Mouse (Mus musculus) forelimb bud, embryonic 11.5 days (tissue): ENCODE measurements around the gene Mybl2.
"Not testable (repeated sequence)": the region's sequence is repeated elsewhere in the genome, so short reads cannot be mapped to it uniquely, and the experiment has no call there.

Experiments
- DNase-seq: peaks from one replicate; pipeline ENCODE4 v3.0.0-alpha.2; 2012; ENCODE audit warnings: low read depth, low spot score

The Mybl2 gene

DNA sequence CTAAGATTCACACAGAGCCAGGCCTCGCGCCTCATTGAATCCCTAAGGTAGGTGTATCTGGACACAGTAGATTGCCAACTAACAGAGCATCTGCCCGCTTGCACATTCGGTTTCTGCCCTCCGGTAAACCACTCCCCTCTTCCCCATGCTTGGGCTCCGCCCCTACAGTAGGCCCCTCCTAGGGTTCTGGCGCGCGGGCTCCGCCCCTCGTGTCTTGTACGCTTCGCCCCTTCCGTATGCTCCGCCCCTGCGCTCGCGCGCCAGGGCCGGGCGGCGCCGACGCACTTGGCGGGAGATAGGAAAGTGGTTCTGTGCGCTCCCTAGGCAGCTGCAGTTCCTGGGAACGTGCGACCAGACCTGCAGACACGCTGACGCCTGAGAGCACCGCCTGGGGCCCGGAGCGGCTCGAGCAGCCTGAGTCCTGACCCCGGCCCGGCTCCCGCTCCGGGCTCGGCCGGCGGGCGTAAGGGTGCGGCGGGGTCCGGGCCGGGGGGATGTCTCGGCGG lies at the start of gene Mybl2:
Gene Mybl2 (plus strand): TSS at position 353 of the 506 bp plus-strand sequence.
- DNase-seq = peak; percentile 97

- no peak for DNase-seq
Observed at GRCm38 (mm10) chr2:163007299-163007698, 47.2 kb upstream of the Mybl2 start.

- peak; percentile 85 for DNase-seq
Observed at GRCm38 (mm10) chr2:163016916-163017743, 37.4 kb upstream of the Mybl2 start, which contains the start of gene Ift52. TSS of gene Ift52 (plus strand) at chr2:163017354.

- no peak for DNase-seq
Observed at GRCm38 (mm10) chr2:163031289-163031688, 23.2 kb upstream of the Mybl2 start.

GRCm38 (mm10) chr2:163031757-163032156 lies 22.7 kb upstream of the Mybl2 start:
- no peak for DNase-seq

DNA sequence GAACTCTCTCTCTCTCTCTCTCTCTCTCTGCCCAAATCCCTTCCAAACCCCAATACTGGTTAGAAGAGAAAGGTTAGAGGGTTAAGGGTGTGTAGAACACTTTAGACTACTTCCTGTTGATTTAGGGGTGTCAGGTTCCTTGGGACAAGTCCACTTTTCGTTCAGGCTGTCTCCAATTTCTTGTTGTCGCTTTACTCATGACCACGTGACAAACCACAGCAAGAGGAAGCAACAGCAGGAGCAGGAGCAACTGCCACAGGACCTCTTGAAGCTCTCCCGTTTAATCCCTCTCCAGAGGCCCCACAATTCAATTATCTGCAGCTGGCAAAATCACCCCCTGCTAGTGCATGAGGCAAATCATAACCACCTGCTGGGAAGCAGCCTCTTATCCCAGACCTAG lies 21.9 kb upstream of the Mybl2 start:
- no peak for DNase-seq

- DNase-seq = no peak
Observed at GRCm38 (mm10) chr2:163039940-163040339, 14.5 kb upstream of the Mybl2 start.

- peak; percentile 56 for DNase-seq
Observed at GRCm38 (mm10) chr2:163048125-163048524, 6.4 kb upstream of the Mybl2 start.

- no peak for DNase-seq
Observed at GRCm38 (mm10) chr2:163049116-163049515, 5.4 kb upstream of the Mybl2 start.

DNA sequence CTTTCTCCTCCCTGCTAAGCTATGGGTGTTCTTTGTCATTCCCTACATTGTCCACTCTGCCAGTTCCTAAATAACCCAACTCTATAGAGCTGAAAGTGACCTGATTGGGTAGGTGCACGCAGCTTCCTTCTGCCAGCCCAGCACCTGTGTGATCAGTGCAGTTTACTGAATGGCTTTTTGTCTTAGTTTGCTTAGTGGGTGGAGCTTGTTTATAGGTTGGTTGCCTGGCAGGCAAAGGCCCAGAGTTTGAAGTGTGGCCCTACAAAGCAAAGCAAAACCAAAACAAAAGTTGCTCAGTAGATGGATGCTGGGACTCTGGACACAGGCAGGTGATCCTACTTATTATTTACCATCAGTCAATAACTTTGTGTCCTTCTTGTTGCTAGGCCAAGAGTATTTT lies 2.8 kb upstream of the Mybl2 start:
- DNase-seq = no peak

DNA sequence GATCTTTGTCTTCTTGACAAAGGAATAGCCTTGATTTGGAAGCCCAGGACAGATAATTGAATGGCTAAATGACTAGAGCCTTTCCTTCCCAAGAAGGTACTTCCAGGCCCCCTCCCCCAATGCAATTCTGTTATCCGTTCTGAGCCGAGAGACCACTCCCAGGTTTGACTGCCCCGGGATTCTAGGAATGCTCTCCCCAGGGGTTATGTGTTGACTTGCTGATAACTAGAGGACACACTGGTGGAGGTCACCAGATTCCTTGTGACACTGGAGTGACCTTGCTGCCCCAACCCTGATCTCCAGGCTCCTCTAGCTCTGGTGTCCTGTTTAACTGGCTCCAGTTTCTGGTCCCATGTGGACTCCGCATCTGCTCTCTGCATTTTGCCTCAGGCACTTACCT lies 2.4 kb upstream of the Mybl2 start:
- DNase-seq = no peak

DNA sequence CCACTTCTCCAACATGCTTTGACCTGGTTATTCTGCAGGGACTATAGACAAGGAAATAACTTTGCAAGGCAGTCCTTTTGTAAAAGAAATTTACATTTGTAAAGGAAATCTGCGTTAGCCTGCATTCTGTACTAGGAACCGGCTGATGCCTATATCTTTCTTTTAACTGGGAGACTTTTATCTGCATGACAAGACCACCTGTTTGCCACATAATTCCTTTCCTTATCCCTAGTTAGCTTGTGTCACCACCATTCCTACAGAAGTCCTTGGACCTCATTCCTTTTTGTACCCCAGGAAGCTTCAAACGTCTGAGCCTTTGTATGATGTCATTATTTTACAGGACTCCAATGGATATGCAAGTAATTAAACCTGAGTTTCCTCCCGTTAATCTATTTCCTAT lies 1.7 kb upstream of the Mybl2 start:
- no peak for DNase-seq

GRCm38 (mm10) chr2:163054891-163055494 lies 506 bp downstream of the Mybl2 start:
- peak; percentile 10 for DNase-seq

DNA sequence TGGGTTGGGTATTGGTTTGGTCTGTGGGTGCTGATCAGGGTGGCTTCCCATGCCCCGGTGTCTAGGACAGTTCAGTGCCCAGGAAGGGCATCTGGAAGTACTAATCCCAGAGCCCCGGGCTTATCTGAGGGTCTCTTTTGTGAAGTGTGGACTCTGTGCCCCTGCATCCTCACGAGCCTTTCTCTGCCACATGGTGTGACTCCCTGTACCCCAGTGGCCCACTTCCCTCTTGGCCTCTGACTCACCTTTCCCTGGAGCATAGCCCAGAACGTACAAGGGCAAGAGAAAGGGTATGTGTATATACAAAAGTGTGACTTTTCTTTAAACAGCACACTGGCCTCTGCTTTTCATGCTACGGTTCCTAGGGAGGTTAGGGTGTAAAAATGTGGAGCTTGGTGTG lies 1.2 kb downstream of the Mybl2 start:
- DNase-seq = no peak

GRCm38 (mm10) chr2:163056584-163056983 lies 2.1 kb downstream of the Mybl2 start:
- no peak for DNase-seq

- not testable (repeated sequence) for DNase-seq
Observed at GRCm38 (mm10) chr2:163058981-163059380, 4.5 kb downstream of the Mybl2 start.

DNA sequence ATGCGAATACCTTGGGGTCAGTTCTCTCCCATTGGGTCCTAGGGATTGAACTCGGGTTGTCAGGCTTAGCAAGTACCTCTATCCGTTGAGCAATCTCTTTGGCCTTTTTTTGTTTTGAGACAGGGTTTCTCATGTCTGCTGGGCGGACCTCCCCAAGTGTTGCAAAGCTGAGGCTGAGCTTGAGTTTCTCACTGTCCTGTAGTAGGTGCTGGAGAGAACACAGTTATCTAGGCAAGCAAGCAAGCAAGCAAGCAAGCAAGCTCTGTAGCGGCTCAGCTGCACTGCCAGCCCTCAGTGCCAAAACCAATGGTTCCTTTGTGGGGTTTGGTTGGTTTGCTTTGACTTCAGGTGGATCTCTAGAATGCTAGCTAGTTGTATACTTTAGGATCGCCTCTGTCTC lies 6.1 kb downstream of the Mybl2 start:
- no peak for DNase-seq

DNA sequence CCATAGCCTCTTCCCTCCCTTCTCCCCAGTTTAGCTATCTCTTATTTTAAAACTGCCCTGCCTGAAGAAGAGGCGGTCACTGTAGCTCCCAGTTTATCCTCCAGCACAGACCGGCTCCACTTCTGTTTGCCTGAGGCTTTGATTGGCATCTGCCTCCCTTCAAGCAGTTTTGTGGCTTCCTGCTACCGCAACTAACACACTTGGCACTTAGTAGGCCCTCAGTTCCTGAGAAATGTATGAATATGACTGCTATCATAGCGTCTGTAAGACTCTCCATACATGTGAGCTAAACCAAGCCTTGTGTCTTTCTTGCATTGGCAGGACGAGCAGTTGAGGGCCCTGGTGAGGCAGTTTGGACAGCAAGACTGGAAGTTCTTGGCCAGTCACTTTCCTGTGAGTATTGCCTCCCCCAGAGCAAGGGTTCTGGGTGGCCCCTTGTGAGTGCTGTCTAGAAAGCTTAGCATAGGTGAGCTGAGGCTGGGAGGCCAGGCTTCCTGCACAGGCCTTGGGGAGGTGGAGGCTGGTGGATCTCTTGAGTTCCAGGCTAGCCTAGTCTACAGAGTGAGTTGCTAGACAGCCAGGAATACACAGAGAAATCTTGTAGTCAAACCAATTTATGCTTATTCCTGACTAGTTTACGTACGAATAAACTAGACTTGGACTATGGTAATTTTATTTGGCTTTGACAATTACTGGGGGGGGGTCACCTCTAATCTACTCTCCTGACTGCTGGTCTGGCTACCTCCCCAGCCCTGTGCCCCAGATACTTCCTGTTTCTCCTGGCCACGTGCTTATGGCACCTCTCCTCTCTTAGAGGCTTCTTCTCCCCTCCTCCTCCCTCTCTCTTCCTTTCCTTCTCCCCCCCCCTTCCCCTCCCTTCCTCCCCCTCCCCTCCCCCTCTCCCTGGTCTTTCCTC lies 7.0 kb downstream of the Mybl2 start:
- no peak for DNase-seq

DNA sequence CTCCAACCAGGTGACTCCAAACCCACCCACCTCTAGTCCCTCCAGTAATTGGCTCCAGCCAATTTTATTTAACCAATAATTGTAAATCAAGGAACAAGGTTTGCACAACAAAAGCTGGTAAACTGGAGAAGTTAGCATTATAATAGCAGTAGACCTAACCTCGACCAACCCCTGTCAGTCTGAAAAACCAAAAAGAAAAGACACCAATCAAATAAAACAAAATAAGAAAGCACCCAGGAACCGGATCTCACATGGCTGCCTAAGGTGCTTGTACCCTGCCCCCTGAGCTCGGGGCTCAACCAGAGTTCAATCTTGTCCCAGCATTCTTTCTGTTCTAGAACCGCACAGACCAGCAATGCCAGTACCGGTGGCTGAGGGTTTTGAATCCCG lies 7.6 kb downstream of the Mybl2 start:
- no peak for DNase-seq

- no peak for DNase-seq
Observed at GRCm38 (mm10) chr2:163066326-163066725, 11.8 kb downstream of the Mybl2 start.

DNA sequence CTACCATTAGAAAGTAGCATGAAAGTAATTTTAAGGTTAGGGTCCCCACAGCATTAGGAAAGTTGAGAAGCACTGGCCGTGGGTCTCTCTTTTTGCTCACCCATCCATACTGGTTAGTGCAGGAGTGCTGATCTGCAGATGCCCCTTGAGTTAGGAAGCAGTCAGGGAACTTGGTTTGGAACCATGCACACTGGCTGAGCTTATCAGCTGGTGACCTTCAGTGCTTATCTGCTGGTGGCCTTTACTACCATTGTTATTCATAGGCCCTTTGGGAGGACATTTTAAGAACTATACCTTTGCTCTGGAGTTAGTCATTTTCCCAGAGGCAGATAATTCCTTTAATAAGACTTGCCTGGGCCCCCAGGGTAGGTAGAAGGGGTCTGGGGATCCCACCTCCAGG lies 12.7 kb downstream of the Mybl2 start:
- no peak for DNase-seq

GRCm38 (mm10) chr2:163070213-163070612 lies 15.7 kb downstream of the Mybl2 start:
- no peak for DNase-seq
